Mouse (Mus musculus) spleen, adult 2 months (tissue): ENCODE results near the gene Pnliprp2. TPM values are rescaled to one million over a fixed set of nuclear protein-coding genes. Genes with fewer than 3 reads are reported as not detected.

Experiments used
- DNase-seq, 2 experiments: peaks; one replicate each; pipeline versions ENCODE4 v3.0.0 to v3.0.0-alpha.2; 2012 to 2021; ENCODE audit warnings: low spot score in 2 of 2, low read depth in 1 of 2
- H3K27ac ChIP-seq: fragments of 200-500 bp; 2 replicates; pipeline ENCODE4 v1.5.1; 2012; ENCODE audit warnings: low read length, inconsistent platforms; ENCODE audit not compliant: insufficient read depth
- H3K27me3 ChIP-seq: fragments of 200-500 bp; 2 replicates; pipeline ENCODE4 v1.6.1; 2012; ENCODE audit warnings: mild to moderate bottlenecking, moderate library complexity, low read length, inconsistent platforms; ENCODE audit not compliant: control insufficient read depth, insufficient read depth
- H3K36me3 ChIP-seq: fragments of 200-500 bp; 2 replicates; pipeline ENCODE4 v1.6.1; 2012; ENCODE audit warnings: mild to moderate bottlenecking, low read length, inconsistent platforms; ENCODE audit not compliant: control insufficient read depth, insufficient read depth
- H3K4me1 ChIP-seq: fragments of 200-500 bp; 2 replicates; pipeline ENCODE4 v1.6.1; 2011; ENCODE audit warnings: inconsistent platforms; ENCODE audit not compliant: control insufficient read depth, insufficient read depth, insufficient read length
- H3K4me3 ChIP-seq: fragments of 200-500 bp; 2 replicates; pipeline ENCODE4 v1.5.1; 2011; ENCODE audit warnings: mild to moderate bottlenecking, inconsistent platforms; ENCODE audit not compliant: insufficient read depth, insufficient read length; ENCODE audit errors: extremely low read depth
- CTCF ChIP-seq: fragments of 200-500 bp; IDR thresholded peaks from 2 replicates; pipeline ENCODE4 v1.5.1; 2011; ENCODE audit warnings: mild to moderate bottlenecking, inconsistent platforms; ENCODE audit not compliant: insufficient read depth, insufficient read length, insufficient replicate concordance; ENCODE audit errors: extremely low read depth
- POLR2A ChIP-seq: fragments of 200-500 bp; IDR thresholded peaks from 2 replicates; pipeline ENCODE4 v1.6.1; 2011; ENCODE audit warnings: low read depth, low read length, inconsistent platforms
- WGBS: fragments of 180-500 bp; shearing (Covaris S2); methylation state at CpG from one replicate; pipeline ENCODE4 v1.1.7; 2018; 5-methylcytosine and 5-hydroxymethylcytosine counted together
- polyA plus RNA-seq: library from polyadenylated mRNA; depleted of rRNA; stranded (reverse); fragments of >200 nt; gene quantifications from 2 replicates; pipeline ENCODE4 v1.2.3, GENCODE M21; 2012; rRNA removed

Gene Pnliprp2
- polyA plus RNA-seq, 1 experiment: 62.1 TPM

- no peaks in the 10 kb centered on the region for H3K27me3 ChIP-seq
- H3K27ac ChIP-seq: no peak overlapping the region
- DNase-seq: no peak
- 87% methylated on average over 1 of the region's 1 CpGs for WGBS
- H3K4me3 ChIP-seq: no peak overlapping the region
- H3K36me3 ChIP-seq: no peaks in the 10 kb centered on the region
- H3K4me1 ChIP-seq: peaks cover 7% of the 10 kb centered on the region; the same call in 1 of the 2 replicates
- TF ChIP-seq POLR2A (no peak), CTCF (no peak)
Observed at GRCm38 (mm10) chr19:58824316-58824715, 64.8 kb downstream of the Pnliprp2 start.

Other genes starting within 250 kb of the Pnliprp2 start
- gene Ccdc172, start 247.7 kb upstream of the Pnliprp2 start, polyA plus RNA-seq: not detected in 2 replicates
- 2,694 and 3,775 TPM in 2 replicates for gene Pnlip, start 107.2 kb upstream of the Pnliprp2 start, polyA plus RNA-seq
- gene Pnliprp1, start 30.8 kb upstream of the Pnliprp2 start, polyA plus RNA-seq: 311 and 493 TPM in 2 replicates
- gene 1700019N19Rik, start 34.7 kb downstream of the Pnliprp2 start, polyA plus RNA-seq: 0.09 TPM in 1 of 2 replicates, not detected in the other
- 0.08 TPM in 1 of 2 replicates, not detected in the other for gene Eno4, start 183.7 kb downstream of the Pnliprp2 start, polyA plus RNA-seq
- 3.7 TPM in 2 replicates for gene Hspa12a, start 183.9 kb downstream of the Pnliprp2 start, polyA plus RNA-seq